Mouse (Mus musculus) embryo, embryonic 11.5 days (tissue): ENCODE results near the gene Olfr282.

Experiments
- DNase-seq: peaks from one replicate; pipeline ENCODE4 v3.0.0-alpha.2; 2012; ENCODE audit warnings: low read depth, low spot score

Olfr282 gene

DNA sequence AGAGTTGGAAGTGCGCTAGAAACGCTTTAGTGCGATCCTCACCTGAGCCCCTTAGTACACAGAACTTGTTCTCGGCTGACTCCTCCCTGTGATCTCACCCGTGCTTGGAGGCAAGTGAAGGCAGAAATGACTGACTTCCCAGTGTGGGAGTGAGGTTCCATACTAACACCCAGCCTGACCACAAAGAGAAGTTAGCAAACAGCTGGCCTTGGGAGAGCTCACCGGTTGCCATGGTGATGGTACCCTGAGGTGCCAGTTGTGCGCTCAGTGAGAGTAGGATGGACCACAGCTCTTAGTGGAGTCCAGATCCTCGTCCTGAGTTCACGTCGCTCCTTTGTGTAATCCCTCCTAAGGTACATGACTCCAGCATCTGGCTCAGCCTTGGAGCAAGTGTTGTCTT is 43.9 kb downstream of the Olfr282 start:
- no peak for DNase-seq

GRCm38 (mm10) chr15:98475382-98475781 is 44.4 kb downstream of the Olfr282 start:
- DNase-seq = no peak

DNA sequence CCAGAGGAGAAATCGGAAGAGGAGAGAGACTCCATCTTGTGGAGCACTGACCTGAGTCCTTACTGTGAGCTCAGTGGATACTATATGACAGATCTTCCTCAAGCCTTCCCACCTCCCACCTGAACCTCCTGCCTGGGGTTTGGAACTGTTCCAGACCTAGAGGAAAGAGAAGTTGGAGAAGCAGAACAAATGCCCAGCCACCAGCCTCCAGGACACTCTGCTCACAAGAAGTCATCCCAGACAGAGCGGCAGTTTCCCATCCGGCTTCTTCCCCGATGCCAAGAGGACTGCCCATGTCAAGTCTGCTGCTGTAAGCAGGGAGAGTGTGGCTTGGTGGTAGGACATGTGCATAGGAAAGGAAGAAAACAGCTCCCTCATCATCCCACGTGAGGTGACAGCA is 45.3 kb downstream of the Olfr282 start:
- no peak for DNase-seq

DNA sequence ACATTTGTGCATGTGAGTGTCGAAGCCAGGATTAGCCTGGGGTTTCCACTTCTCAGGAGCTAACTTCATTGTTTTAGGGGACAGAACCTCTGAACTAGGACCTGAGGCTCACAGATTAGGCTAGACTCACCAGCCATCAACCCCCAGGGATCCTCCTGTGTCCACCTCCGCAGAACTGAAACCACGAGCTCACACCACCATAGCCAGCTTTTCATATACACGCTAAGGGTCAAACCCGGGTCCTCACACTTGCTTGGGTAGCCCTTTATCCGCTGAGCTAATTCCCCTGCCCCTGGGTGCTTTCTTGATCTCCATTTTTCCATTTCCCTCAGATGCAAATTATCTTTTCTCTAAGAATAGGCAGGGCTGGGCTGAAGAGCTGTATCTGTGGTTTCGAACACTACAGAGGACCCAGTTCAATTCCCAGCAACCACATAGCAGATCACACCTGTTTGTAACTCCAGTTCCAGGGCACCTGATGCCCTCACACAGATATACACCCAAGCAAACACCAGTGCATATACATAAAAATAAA is 48.6 kb downstream of the Olfr282 start:
- no peak for DNase-seq

DNA sequence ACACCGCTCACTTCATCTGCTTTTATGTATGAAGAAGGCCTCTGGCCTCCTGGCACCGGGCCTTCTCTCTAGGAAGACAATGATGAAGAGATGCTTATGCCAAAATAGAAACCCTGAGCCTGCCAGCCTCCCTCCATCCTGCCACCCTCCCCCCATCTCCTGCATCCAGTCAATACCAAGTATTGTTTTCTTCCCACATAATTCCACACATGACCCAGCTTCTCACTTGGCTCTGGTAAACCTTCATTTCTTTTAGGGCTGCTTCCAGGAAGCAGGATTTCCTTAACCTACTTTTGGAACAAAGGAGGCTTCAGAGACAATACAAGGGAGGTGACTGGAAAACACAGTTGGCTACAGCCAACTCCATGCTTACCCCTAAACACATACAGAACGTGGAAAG is 51.7 kb downstream of the Olfr282 start, which contains the start of gene Lalba:
Lalba (minus strand) TSS at position 21 of the 400 bp plus-strand sequence.
- no peak for DNase-seq

DNA sequence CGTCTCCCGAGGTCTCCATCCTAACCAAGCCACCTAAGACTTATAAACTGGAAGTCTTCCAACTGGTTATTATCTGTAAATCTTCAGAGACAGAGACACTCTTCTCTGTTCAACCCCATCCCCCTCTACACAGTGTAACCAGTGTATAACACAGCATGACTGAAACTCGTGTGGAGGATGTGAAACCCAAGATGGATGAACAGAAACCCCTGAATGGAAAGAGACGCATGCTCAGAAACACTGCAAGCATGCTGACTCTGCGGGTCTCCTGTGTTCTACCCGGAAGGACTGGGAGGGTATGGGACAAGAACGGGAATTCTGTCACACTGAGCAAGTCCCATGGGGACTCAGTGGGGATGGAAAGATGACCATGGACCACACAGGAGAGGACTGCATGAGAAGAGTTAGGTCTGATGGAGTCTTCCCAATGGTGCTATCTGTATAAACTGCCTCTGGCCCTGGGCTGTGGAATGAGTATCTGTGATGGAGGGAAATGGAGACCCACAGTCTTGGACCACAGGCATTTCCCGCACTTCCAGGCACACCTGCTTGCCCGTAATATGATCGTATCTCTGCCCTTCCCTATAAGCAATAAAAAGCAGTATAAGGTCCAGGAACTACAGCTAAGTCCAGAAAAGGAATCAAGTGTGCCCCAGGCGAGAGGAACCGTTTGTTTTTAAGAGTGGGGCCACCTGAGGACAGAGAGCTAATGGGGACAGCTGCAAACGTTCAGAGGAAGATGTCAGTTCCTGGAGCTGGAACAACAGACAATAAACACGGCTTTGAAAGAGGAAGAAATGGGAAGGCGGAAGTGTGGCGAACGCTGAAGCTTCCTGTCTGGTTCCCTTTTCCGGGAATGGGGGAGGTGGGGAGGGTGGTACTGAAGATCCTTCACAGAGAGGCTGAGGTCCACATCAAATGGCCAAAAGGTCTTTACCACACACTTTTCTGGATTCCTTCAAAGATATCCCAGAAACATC is 53.2 kb downstream of the Olfr282 start:
- no peak for DNase-seq

- DNase-seq = no peak
Observed at GRCm38 (mm10) chr15:98486433-98487021, 55.5 kb downstream of the Olfr282 start.
